Mouse (Mus musculus): ENCODE measurements around the gene Mid1.

The Mid1 gene

GRCm38 (mm10) chrX:169685131-169685530, at the start of gene Mid1:
Mid1 (plus strand) TSS chrX:169685199.
- no peak for DNase-seq (ENCODE audit: low read depth)

- DNase-seq (ENCODE audit: low read depth): no peak
Measured at GRCm38 (mm10) chrX:169673056-169673455, 11.9 kb upstream of the Mid1 start.

GRCm38 (mm10) chrX:169676313-169676712, 8.7 kb upstream of the Mid1 start:
- DNase-seq (ENCODE audit: low read depth): no peak

GRCm38 (mm10) chrX:169685731-169686130, 732 bp downstream of the Mid1 start:
- DNase-seq (ENCODE audit: low read depth): no peak

DNA sequence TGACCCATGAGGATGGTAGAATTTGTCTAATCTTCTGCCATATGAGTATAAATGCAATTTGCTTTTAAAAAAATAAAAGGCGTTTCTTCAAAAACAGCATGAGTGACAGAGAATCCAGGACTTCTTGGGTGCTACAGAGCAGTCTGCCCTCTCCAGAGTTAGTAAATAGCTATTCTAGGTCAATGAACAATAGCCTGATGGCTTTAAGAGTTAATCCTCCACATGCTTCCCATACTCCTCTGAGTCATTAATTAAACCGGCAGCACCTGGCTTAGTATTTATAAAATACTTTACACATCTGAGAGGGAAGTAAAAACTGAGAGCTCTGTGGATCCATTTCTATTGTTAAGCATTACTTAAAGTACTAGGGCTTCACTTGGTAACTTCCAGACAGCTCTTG, 6.2 kb downstream of the Mid1 start:
- no peak for DNase-seq (ENCODE audit: low read depth)

DNA sequence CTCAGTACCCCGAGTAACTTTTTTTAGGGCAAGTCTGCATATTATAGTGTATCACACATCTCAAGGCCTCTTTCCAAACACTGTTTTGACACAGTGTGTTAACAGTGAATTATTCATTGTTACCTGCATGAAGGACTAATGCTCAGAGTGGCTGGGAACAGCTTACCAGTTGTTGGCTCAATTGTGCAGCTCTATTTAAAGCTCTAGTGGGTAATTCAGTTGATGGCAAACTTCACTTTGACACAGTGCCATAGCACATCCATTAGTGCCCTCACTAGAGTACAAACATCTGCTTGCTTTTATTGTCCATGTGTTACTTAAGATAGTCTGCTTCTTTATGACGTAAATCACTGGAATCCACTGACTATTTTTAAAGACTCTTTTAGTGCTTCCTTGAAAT, 6.7 kb downstream of the Mid1 start:
- DNase-seq (ENCODE audit: low read depth): no peak

DNA sequence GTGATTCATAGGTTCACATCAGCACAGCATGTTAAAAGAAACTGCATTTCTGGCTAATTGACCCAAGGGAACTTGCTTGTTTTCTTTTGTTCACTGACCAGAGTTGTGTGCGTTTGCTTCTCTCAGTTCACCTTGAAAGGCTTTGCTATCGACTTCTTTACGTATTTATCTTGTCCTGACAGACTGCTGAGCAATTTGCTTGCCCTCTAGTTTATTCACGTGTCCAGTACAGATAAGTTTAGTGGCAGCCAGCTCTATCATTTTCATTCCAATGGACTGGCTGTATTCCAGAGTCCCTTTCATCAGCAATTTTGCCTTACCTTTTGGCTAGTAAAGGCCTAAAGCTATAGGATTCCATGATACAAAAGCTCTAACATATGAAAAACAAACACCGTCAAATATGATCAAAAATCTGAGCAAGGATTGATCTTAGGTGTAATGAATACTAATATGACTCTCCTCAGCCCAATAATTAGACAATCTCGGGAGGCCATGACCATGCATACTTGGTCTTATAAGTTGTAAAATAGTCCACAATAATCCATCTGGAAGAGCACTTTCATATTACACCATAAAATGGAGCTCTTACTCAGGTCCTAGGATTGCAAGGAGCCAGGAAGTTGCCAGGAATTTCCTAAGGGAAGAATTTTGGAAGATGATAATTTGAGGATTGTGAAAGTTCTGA, 7.4 kb downstream of the Mid1 start:
- no peak for DNase-seq (ENCODE audit: low read depth)

- DNase-seq (ENCODE audit: low read depth): no peak
Measured at GRCm38 (mm10) chrX:169704016-169704602, 19.1 kb downstream of the Mid1 start.

DNA sequence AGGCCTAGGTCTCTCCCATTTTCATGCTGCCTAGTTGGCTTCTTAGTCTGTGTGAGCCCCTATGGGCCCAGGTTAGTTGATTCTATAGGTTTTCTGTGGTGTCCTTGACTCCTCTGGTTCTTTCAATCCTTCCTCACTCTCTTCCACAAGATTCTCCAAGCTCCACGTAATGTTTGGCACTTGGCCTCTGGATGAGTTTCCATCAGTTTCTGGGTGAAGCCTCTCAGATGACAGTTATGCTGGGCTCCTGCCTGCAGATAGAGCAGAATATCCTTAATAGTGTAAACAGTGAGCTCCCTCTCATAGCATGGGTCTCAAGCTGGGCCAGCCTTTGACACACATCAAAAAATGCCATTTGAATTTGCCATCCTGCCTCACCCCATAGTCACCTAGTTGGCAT, 38.5 kb downstream of the Mid1 start:
- no peak for DNase-seq (ENCODE audit: low read depth)

DNA sequence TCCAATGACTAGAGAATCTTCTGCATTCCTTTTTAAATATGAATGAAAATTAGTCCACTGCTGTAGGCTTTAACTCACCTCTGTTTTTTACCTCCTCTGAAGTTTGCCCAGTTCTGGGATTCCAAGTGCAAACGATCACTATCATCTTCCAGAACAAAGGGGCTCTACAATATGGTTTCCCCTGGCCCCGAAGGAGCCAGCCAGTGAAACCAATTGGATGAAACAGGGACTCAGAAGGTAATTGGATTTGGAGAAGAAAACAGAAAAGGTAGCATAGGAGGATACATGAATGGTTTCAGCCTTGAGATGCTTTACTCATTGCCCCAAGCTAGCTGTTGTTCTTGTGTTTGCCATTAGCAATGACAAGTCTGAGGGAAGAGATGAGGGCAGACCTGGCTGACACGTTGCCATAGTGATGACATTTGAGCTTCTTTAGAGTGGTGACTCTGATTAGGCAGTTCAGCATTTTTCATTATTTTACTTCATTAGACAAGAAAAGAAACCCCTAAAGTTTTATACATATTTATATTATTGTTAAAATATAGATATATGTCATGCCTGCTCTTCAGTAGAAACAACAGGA, 50.5 kb downstream of the Mid1 start:
- DNase-seq (ENCODE audit: low read depth): no peak

- DNase-seq (ENCODE audit: low read depth): no peak
Measured at GRCm38 (mm10) chrX:169758001-169758400, 73.0 kb downstream of the Mid1 start.

DNA sequence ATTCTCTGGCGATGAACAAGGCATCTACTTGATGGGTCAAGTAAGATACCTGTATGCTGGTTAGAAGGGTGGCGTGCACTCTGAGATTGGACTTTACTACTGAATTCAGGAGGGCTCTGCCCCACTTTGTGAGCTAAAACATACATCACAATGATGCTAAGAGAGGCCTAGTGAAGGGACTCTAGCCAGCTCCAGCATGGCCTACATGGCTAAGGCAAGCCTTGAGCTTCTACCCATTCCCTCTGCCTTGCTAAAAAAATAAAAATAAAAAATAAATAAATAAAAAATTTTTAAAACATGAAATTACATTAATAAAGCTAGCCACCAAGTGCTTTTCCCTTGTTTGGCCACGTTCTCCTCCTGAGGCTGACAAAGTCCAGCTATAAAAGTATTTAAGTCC, 94.5 kb downstream of the Mid1 start, which contains the start of gene 4933400A11Rik:
Gene 4933400A11Rik (minus strand): TSS at position 101 of the 400 bp plus-strand sequence.
- DNase-seq (ENCODE audit: low read depth): no peak

DNA sequence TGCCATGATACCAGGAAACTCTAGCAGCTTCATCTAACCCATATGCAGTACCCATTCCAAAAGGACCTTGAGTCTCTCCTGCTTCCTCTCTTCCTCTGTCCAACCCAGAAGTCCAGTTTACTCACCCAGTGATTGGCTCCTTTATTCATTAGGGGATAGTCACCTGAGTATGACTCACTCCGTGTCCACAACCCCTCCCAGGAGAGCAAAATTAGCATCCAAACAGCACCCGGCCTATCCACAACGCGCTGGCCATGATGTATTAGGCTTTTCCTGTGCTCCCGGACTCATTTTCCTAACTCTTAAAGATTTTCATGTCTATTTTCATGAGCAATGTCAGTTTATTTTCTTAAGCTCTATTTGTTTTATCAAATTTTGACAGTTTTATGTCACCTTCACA, 104.7 kb downstream of the Mid1 start:
- no peak for DNase-seq (ENCODE audit: low read depth)

GRCm38 (mm10) chrX:169792879-169793278, 107.9 kb downstream of the Mid1 start:
- no peak for DNase-seq (ENCODE audit: low read depth)

GRCm38 (mm10) chrX:169794421-169794820, 109.4 kb downstream of the Mid1 start:
- DNase-seq (ENCODE audit: low read depth): no peak

- DNase-seq (ENCODE audit: low read depth): no peak
Measured at GRCm38 (mm10) chrX:169794831-169795311, 109.9 kb downstream of the Mid1 start.

DNA sequence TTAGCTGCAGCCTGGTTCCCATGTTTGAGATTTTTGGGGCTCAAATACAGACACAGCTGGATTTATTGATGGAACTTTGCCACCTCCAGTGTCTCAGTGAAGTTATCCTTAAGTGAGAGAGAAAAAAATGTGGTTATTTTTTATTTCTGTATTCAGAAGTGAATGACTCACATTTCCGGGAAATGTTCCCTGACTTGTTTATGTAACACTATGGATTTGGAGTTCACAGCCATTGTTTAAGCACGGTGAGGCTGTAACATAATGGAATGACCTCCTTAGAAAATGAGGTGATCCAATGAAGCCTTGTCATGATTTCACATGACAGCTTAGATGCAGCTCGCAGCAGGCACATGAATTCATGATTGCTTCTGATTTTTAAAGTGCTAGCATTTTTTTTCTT, 112.1 kb downstream of the Mid1 start:
- no peak for DNase-seq (ENCODE audit: low read depth)

DNA sequence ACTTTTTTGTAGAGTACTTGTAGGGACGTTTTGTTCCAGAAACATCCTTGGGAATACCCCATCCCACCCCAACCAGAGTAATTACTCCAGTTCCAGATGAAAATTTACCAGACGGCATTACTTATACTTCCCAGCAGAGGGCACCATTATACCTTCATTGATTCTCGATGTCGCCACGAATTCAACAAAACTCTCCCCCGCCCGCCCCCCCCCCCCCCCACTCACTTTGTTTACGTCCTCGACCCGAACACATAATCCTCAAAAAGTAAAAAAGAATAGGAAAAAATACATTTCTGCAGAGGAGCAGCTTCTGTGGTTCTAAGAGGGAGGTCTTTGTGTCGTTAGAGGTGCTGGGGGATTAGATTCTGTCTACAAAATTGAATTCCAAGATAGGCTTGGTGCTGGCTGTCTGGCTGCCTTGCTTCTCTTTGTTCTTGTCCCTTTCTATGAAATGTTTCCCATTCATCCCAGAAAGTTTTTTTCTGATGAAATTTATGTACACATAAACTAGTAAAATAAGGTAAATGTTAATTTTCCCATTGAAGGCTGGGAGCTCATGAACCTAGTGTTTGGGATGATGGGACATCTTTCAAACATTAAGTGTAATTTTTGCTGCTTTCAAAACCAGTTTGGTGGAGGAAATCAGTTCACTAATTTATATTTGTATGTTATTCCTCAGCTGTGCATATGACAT, 114.1 kb downstream of the Mid1 start:
- peak; percentile 19 for DNase-seq (ENCODE audit: low read depth)

- no peak for DNase-seq (ENCODE audit: low read depth)
Measured at GRCm38 (mm10) chrX:169800238-169800637, 115.2 kb downstream of the Mid1 start.

GRCm38 (mm10) chrX:169805791-169806190, 120.8 kb downstream of the Mid1 start:
- no peak for DNase-seq (ENCODE audit: low read depth)

GRCm38 (mm10) chrX:169807744-169808143, 122.7 kb downstream of the Mid1 start:
- no peak for DNase-seq (ENCODE audit: low read depth)

- DNase-seq (ENCODE audit: low read depth): no peak
Measured at GRCm38 (mm10) chrX:169811318-169811717, 126.3 kb downstream of the Mid1 start.

GRCm38 (mm10) chrX:169811783-169812182, 126.8 kb downstream of the Mid1 start:
- DNase-seq (ENCODE audit: low read depth): no peak
